Mouse (Mus musculus): ENCODE data around the gene Atg2b. TPM values are rescaled to one million over a fixed set of nuclear protein-coding genes. Genes with fewer than 3 reads are reported as not detected.

The Atg2b gene
- polyA plus RNA-seq, 1 experiment = 27.4 TPM

DNA sequence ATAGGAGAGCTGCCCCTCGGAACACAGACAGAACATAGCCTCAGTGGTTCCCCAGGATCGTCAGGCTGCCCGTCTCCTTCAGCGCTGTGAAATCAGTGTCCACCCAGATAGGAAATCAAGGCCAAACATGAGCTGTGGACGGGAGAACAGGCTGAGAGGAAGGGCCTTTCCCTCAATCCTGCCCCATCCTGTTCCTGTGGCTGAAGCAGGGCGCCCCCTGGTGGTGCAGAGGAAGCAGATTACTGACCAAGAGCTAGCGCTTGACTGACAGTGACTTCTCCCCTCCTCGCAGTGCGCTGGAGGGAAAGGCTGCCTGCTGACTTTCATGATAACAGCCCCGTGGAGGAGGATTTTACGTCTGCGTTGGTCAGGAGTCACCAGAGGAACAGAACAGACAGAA is 100.2 kb downstream of the Atg2b start:
- Histone ChIP-seq H3K27ac (ENCODE audit: insufficient read depth, low read length) (no peak overlapping the region), H3K36me3 (ENCODE audit: control insufficient read depth, insufficient read depth, low read length, poor library complexity, severe bottlenecking) (no peaks in the 10 kb centered on the region), H3K9ac (ENCODE audit: low read depth, poor library complexity, severe bottlenecking) (no peak overlapping the region), H3K4me3 (ENCODE audit: low read depth, low read length) (no peak overlapping the region; the same call in 1 of the 2 replicates), H3K9me3 (replicated peaks; ENCODE audit: control insufficient read depth, insufficient read depth, low read length, poor library complexity, severe bottlenecking) (no peaks in the 10 kb centered on the region), H3K27me3 (ENCODE audit: control insufficient read depth, insufficient read depth, low read length, poor library complexity, severe bottlenecking) (no peaks in the 10 kb centered on the region), H3K4me1 (ENCODE audit: control insufficient read depth, insufficient read depth, low read length) (no peaks in the 10 kb centered on the region)
- no peak for TF ChIP-seq EP300 (IDR thresholded peaks at IDR 0.05; ENCODE audit: insufficient read depth, low read depth, low read length)
- TF ChIP-seq CTCF (IDR thresholded peaks at IDR 0.05; ENCODE audit: low read depth, low read length) = peak; percentile 98
- no peak for TF ChIP-seq POLR2A (IDR thresholded peaks at IDR 0.05; ENCODE audit: insufficient read depth, low read length)

DNA sequence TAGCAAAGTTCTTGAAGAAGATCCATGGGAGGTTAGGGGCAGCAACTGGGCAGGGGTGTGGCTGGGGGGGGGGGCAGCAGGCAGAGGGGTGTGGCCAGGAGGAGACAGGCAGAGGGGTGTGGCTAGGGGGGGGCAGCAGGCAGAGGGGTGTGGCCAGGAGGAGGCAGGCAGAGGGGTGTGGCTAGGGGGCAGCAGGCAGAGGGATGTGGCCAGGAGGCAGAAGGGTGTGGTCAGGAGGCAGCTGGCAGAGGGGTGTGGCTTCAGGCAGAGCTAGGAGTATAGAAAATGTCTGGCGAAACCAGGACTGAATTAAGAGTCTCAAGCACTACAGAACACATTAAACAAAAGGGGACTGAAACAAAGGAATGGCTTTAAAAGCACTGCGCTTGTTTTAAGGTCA is 101.5 kb downstream of the Atg2b start:
- TF ChIP-seq EP300 (IDR thresholded peaks at IDR 0.05; ENCODE audit: insufficient read depth, low read depth, low read length) (peak; percentile 65; the same call in 1 of the 2 replicates), POLR2A (IDR thresholded peaks at IDR 0.05; ENCODE audit: insufficient read depth, low read length) (no peak)
- no peaks in the 10 kb centered on the region for H3K9me3 ChIP-seq (replicated peaks; ENCODE audit: control insufficient read depth, insufficient read depth, low read length, poor library complexity, severe bottlenecking)
- no peak overlapping the region for H3K9ac ChIP-seq (ENCODE audit: low read depth, poor library complexity, severe bottlenecking)
- H3K27me3 ChIP-seq (ENCODE audit: control insufficient read depth, insufficient read depth, low read length, poor library complexity, severe bottlenecking) = no peaks in the 10 kb centered on the region
- no peak overlapping the region for H3K4me3 ChIP-seq (ENCODE audit: low read depth, low read length)
- H3K4me1 ChIP-seq (ENCODE audit: control insufficient read depth, insufficient read depth, low read length) = no peaks in the 10 kb centered on the region
- H3K36me3 ChIP-seq (ENCODE audit: control insufficient read depth, insufficient read depth, low read length, poor library complexity, severe bottlenecking) = no peaks in the 10 kb centered on the region
- H3K27ac ChIP-seq (ENCODE audit: insufficient read depth, low read length) = no peak overlapping the region

GRCm38 (mm10) chr12:105582486-105582885 is 102.5 kb downstream of the Atg2b start:
- H3K36me3 ChIP-seq (ENCODE audit: control insufficient read depth, insufficient read depth, low read length, poor library complexity, severe bottlenecking) = no peaks in the 10 kb centered on the region
- no peak overlapping the region for H3K27ac ChIP-seq (ENCODE audit: insufficient read depth, low read length)
- no peaks in the 10 kb centered on the region for H3K27me3 ChIP-seq (ENCODE audit: control insufficient read depth, insufficient read depth, low read length, poor library complexity, severe bottlenecking)
- no peaks in the 10 kb centered on the region for H3K9me3 ChIP-seq (replicated peaks; ENCODE audit: control insufficient read depth, insufficient read depth, low read length, poor library complexity, severe bottlenecking)
- H3K4me1 ChIP-seq (ENCODE audit: control insufficient read depth, insufficient read depth, low read length) = no peaks in the 10 kb centered on the region
- no peak overlapping the region for H3K9ac ChIP-seq (ENCODE audit: low read depth, poor library complexity, severe bottlenecking)
- TF ChIP-seq CTCF (IDR thresholded peaks at IDR 0.05; ENCODE audit: low read depth, low read length) (no peak), EP300 (IDR thresholded peaks at IDR 0.05; ENCODE audit: insufficient read depth, low read depth, low read length) (no peak), POLR2A (IDR thresholded peaks at IDR 0.05; ENCODE audit: insufficient read depth, low read length) (no peak)
- no peak overlapping the region for H3K4me3 ChIP-seq (ENCODE audit: low read depth, low read length)

GRCm38 (mm10) chr12:105580490-105580889 is 104.5 kb downstream of the Atg2b start:
- Histone ChIP-seq H3K36me3 (ENCODE audit: control insufficient read depth, insufficient read depth, low read length, poor library complexity, severe bottlenecking) (no peaks in the 10 kb centered on the region), H3K9me3 (replicated peaks; ENCODE audit: control insufficient read depth, insufficient read depth, low read length, poor library complexity, severe bottlenecking) (no peaks in the 10 kb centered on the region), H3K27ac (ENCODE audit: insufficient read depth, low read length) (no peak overlapping the region), H3K4me3 (ENCODE audit: low read depth, low read length) (no peak overlapping the region), H3K9ac (ENCODE audit: low read depth, poor library complexity, severe bottlenecking) (no peak overlapping the region), H3K4me1 (ENCODE audit: control insufficient read depth, insufficient read depth, low read length) (no peaks in the 10 kb centered on the region), H3K27me3 (ENCODE audit: control insufficient read depth, insufficient read depth, low read length, poor library complexity, severe bottlenecking) (no peaks in the 10 kb centered on the region)
- 0 out of 2 replicates have a peak, but pooled peaks have one; percentile 16 for TF ChIP-seq EP300 (IDR thresholded peaks at IDR 0.05; ENCODE audit: insufficient read depth, low read depth, low read length)
- no peak for TF ChIP-seq CTCF (IDR thresholded peaks at IDR 0.05; ENCODE audit: low read depth, low read length)
- TF ChIP-seq POLR2A (IDR thresholded peaks at IDR 0.05; ENCODE audit: insufficient read depth, low read length) = no peak

- H3K4me1 ChIP-seq (ENCODE audit: control insufficient read depth, insufficient read depth, low read length) = no peaks in the 10 kb centered on the region
- H3K9ac ChIP-seq (ENCODE audit: low read depth, poor library complexity, severe bottlenecking) = no peak overlapping the region
- no peak overlapping the region for H3K27ac ChIP-seq (ENCODE audit: insufficient read depth, low read length)
Observed at GRCm38 (mm10) chr12:105574356-105574755, 110.7 kb downstream of the Atg2b start.

DNA sequence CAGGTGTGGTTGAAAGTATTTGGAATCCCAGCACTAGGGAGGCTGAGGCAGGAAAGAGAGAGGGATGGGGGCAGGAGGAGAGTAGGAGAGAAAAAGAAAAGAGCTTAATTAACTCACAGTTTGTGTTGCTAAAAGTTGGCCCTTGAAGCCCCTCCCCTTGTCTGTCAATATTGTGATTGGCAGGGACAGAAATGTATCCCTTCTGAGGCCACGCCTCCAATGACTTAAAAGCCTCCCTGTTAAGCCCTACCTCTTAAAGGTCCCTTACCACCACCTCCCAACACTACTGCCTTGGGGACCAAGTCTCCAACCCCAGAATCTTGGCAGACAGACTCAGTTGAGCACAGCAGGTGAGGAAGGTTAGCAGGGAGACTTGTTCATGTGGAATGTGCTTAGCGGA is 112.4 kb downstream of the Atg2b start:
- H3K27me3 ChIP-seq (ENCODE audit: control insufficient read depth, insufficient read depth, low read length, poor library complexity, severe bottlenecking) = no peaks in the 10 kb centered on the region
- no peak overlapping the region for H3K9ac ChIP-seq (ENCODE audit: low read depth, poor library complexity, severe bottlenecking)
- no peak overlapping the region for H3K27ac ChIP-seq (ENCODE audit: insufficient read depth, low read length)
- no peaks in the 10 kb centered on the region for H3K36me3 ChIP-seq (ENCODE audit: control insufficient read depth, insufficient read depth, low read length, poor library complexity, severe bottlenecking)
- no peaks in the 10 kb centered on the region for H3K4me1 ChIP-seq (ENCODE audit: control insufficient read depth, insufficient read depth, low read length)
- H3K4me3 ChIP-seq (ENCODE audit: low read depth, low read length) = no peak overlapping the region
- H3K9me3 ChIP-seq (replicated peaks; ENCODE audit: control insufficient read depth, insufficient read depth, low read length, poor library complexity, severe bottlenecking) = no peaks in the 10 kb centered on the region
- TF ChIP-seq CTCF (IDR thresholded peaks at IDR 0.05; ENCODE audit: low read depth, low read length) (no peak), EP300 (IDR thresholded peaks at IDR 0.05; ENCODE audit: insufficient read depth, low read depth, low read length) (no peak), POLR2A (IDR thresholded peaks at IDR 0.05; ENCODE audit: insufficient read depth, low read length) (no peak)

More at GRCm38 (mm10) chr12:105574356-105574755, 110.7 kb downstream of the Atg2b start:
- TF ChIP-seq POLR2A (IDR thresholded peaks at IDR 0.05; ENCODE audit: insufficient read depth, low read length) (no peak), EP300 (IDR thresholded peaks at IDR 0.05; ENCODE audit: insufficient read depth, low read depth, low read length) (no peak), CTCF (IDR thresholded peaks at IDR 0.05; ENCODE audit: low read depth, low read length) (no peak)
- Histone ChIP-seq H3K27me3 (ENCODE audit: control insufficient read depth, insufficient read depth, low read length, poor library complexity, severe bottlenecking) (no peaks in the 10 kb centered on the region), H3K9me3 (replicated peaks; ENCODE audit: control insufficient read depth, insufficient read depth, low read length, poor library complexity, severe bottlenecking) (no peaks in the 10 kb centered on the region), H3K4me3 (ENCODE audit: low read depth, low read length) (no peak overlapping the region), H3K36me3 (ENCODE audit: control insufficient read depth, insufficient read depth, low read length, poor library complexity, severe bottlenecking) (no peaks in the 10 kb centered on the region)
